Mouse (Mus musculus) gastrocnemius, adult 2 months (tissue): ENCODE results near the gene Abhd2. TPM values are rescaled to one million over a fixed set of nuclear protein-coding genes. Genes with fewer than 3 reads are reported as not detected.
A peak's percentile ranks its signal among the peaks of the same experiment; 100 is the strongest.

Source experiments
- DNase-seq: peaks from one replicate; pipeline ENCODE4 v3.0.0; 2022
- H3K27ac ChIP-seq: fragments of 200-600 bp; 2 replicates; pipeline ENCODE4 v1.8.1; 2022; ENCODE audit warnings: mild to moderate bottlenecking
- H3K4me3 ChIP-seq: fragments of 200-600 bp; 2 replicates; pipeline ENCODE4 v1.8.1; 2022; ENCODE audit warnings: mild to moderate bottlenecking, moderate library complexity
- CTCF ChIP-seq: fragments of 200-600 bp; IDR thresholded peaks from 2 replicates; pipeline ENCODE4 v1.8.1; 2022; ENCODE audit warnings: antibody characterized with exemption, mild to moderate bottlenecking, moderate library complexity
- intact Hi-C: fragments of 180-260 bp; cut with DNase I; formaldehyde crosslinking; loops from one replicate; pipeline ENCODE4 v1.15.1; 2025
- total RNA-seq, 2 experiments: library from RNA; stranded (reverse); gene quantifications; 2 replicates each; pipeline ENCODE4 v1.2.3; 2021

Gene Abhd2
- total RNA-seq, 2 experiments from 2014 or later: 4.3 to 6.4 TPM

- intact Hi-C loops: no loop called here
- TF ChIP-seq CTCF: no peak
- Histone ChIP-seq H3K27ac (no peak overlapping the region), H3K4me3 (no peak overlapping the region)
- no peak for DNase-seq
These were observed 55.8 kb downstream of the Abhd2 start for GRCm38 (mm10) chr7:79328769-79329168.

- no peak for TF ChIP-seq CTCF
- DNase-seq: no peak
- no peak overlapping the region for H3K4me3 ChIP-seq
- intact Hi-C loops: no loop called here
- no peak overlapping the region for H3K27ac ChIP-seq
These were observed 58.2 kb downstream of the Abhd2 start for GRCm38 (mm10) chr7:79331197-79331596.

DNA sequence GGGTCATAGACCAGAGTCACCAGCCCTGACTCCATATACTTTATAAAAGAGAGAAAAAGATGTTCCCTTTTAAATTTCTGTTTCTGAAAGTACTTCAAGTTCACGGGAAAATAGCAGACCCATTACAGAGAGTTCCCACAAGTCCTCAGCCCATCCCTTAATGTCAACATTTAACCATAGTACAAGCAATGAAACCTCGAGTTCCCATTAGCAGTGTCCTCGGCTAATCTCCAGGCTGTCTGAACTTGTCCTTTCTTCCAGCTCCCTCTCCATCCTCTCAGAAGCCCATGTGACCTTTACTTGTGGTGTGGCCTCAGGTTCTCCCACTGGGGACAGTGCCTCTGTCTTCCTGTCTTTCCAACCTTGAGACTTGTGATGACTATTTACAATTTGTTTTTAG, 60.4 kb downstream of the Abhd2 start:
- no peak for TF ChIP-seq CTCF
- no peak for DNase-seq
- Histone ChIP-seq H3K4me3 (no peak overlapping the region), H3K27ac (no peak overlapping the region)
- intact Hi-C loops: no loop called here

GRCm38 (mm10) chr7:79336362-79336910, 63.4 kb downstream of the Abhd2 start:
- intact Hi-C loops: no loop called here
- Histone ChIP-seq H3K4me3 (no peak overlapping the region), H3K27ac (no peak overlapping the region)
- no peak for DNase-seq
- TF ChIP-seq CTCF: no peak

DNA sequence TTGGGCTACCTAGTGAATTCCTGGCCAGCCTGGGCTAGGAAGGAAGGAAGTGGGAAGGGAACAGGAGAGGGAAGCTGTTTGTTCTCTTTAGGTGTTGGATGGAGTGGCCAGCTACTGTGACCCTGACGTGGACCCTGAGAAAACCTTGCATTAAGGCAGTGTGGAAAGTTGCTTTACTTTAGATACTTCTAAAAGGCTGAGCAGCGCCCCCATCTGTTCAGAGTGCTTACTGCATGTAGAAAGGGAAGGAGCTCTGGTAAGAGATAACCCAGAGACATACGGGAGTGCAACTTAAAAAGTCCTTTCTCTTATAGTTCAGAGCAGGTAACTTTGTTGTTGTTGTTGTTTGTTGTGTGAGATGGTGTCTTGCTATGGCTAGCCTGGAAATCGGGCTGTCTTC, 72.9 kb downstream of the Abhd2 start:
- Histone ChIP-seq H3K4me3 (no peak overlapping the region), H3K27ac (no peak overlapping the region)
- peak; percentile 70 for TF ChIP-seq CTCF
- peak; percentile 43 for DNase-seq
- intact Hi-C loops: loop anchor here (5.0 kb wide), 1 partner anchor 204 kb away; no protein-coding TSS in a partner anchor

- DNase-seq: peak; percentile 24
- H3K27ac ChIP-seq: no peak overlapping the region
- H3K4me3 ChIP-seq: no peak overlapping the region
- intact Hi-C loops: loop anchor here (5.0 kb wide), 1 partner anchor 204 kb away; no protein-coding TSS in a partner anchor
- TF ChIP-seq CTCF: no peak
These were observed 73.6 kb downstream of the Abhd2 start for GRCm38 (mm10) chr7:79346555-79347075.

- H3K4me3 ChIP-seq: no peak overlapping the region
- no peak for DNase-seq
- TF ChIP-seq CTCF: peak; percentile 18; the same call in 1 of the 2 replicates
- H3K27ac ChIP-seq: peak overlapping the region; percentile 20; the same call in 1 of the 2 replicates
- intact Hi-C loops: loop anchor here (5.0 kb wide), 1 partner anchor 205 kb away; no protein-coding TSS in a partner anchor
These were observed 74.3 kb downstream of the Abhd2 start for GRCm38 (mm10) chr7:79347108-79347813.

DNA sequence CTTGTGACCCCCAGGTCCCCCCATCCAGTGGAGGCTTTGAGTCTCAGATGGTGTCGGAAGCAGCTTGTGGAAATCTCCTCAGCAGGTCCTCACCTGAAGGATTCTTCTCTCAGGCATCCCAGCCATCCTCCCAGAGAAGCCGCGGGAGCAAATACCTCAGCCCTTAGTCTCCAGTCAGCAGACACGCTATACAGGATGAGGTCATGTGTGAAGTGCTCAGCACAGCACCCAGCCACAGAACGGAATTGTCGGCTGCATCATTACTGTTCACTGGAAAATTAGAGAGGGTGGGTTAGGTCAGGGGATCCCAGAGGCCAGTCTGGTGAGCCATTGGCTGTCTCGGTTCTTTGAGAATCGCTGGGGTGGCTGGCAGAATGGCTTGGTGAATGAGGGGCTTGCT, 75.8 kb downstream of the Abhd2 start:
- no peak overlapping the region for H3K27ac ChIP-seq
- no peak for DNase-seq
- intact Hi-C loops: loop anchor here (1.0 to 5.0 kb wide), 3 partner anchors 103 to 425 kb away; no protein-coding TSS in a partner anchor
- no peak overlapping the region for H3K4me3 ChIP-seq
- no peak for TF ChIP-seq CTCF

DNA sequence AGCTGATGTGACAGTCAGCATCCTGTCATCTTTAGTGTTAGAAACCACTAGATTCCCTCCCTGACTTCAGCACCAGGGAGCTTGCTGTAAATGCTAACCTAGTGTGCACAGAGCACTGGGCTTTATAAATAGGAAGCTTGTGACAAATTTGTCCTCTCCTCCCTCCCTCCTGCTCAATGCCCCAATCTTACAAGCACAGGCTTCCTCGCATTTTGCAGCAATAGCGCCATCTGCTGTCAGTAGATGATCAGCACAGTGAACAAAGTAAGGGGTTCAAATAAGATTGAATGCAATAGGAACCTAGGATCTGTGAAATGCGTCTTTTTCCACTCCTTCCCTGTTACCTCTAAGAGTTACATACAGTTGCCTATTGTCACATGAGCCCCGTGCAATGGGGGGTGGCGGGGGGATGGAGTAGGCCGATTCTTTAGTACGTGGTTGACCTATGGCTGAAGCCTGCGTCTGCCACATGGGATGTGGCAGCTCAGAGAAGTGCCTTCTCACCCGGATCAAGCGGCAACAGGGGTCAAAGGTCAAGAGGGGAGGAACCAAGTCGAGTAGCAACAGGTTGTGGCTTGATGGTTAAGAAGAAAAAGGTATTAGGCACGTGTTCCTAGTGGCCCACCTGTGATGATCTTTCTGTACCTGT, 76.9 kb downstream of the Abhd2 start:
- Histone ChIP-seq H3K27ac (peak overlapping the region; percentile 48), H3K4me3 (no peak overlapping the region)
- peak; percentile 71 for DNase-seq
- intact Hi-C loops: loop anchor here (1.0 to 5.0 kb wide), 3 partner anchors 104 to 426 kb away; no protein-coding TSS in a partner anchor
- peak; percentile 93 for TF ChIP-seq CTCF

DNA sequence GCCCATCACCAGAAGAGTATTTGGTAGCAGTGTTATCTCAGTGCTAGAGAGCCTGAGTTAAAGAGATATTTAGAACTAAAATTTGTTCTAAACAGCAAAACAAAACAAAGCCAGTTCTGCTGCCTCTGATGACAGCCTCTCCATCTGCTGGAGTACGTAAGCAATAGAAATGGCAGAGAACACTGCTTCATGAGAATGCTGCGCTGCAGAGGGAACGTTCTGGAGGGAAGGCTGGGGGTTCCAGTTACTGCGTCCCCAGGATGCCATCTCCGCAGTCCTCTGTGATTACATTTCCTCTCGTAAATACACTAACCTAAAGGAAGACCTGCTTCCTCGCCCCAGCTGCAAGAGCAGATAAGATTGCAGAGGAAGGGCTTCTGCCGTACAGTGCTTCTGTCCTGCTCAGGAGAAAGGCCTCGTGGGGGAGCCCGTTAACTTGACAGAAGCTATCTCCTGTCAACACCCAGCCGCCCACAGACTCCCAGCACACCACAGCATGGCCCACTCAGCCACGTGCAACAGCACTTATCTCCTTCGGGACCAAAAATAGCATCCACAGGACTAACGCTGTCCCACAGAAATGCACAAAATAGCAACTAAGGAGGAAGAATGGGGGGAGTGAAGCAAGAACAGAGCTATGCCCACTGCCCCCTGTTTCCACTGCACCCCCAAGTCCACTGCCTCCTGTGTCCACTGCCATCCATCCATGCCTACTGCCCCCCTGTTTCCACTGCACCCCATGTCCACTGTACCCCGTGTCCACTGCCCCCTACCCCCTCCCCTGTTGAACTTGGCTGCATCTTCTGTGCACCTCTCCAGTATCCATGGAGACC, 85.6 kb downstream of the Abhd2 start:
- TF ChIP-seq CTCF: no peak
- intact Hi-C loops: no loop called here
- Histone ChIP-seq H3K4me3 (no peak overlapping the region), H3K27ac (no peak overlapping the region)
- DNase-seq: no peak

DNA sequence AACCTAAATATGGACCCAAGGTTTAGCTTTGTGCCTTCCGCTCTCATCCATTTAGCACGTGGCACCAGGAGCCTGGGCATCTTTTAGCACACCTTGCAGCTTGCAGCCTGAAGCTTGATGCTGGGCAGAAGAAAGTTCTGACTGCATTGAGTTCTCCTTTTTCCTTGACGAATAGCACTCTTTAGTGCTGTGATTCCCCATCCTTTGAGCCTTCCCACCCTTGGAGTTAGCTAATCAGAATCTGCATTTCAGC, 86.1 kb downstream of the Abhd2 start:
- H3K4me3 ChIP-seq: no peak overlapping the region
- H3K27ac ChIP-seq: no peak overlapping the region
- intact Hi-C loops: no loop called here
- TF ChIP-seq CTCF: no peak
- no peak for DNase-seq

DNA sequence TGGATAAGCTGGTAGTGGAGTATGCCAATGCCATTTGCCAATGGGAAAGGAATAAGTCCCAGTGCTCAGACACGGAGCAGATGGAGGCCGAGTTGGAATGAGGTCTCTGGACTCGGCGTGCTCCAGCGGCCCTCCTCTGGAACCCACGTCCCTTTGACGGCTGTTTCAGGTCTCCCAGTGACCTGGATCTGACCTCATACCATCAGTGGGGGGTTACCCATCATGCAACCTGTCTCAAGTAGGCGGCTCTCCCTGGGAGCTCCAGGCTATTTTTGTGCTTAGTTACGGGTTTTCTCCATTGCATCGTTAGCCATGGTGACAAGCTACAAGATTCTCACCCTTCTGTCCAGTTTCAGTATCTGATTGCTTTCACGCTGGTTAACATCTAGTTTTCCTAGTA, 87.1 kb downstream of the Abhd2 start:
- intact Hi-C loops: no loop called here
- no peak overlapping the region for H3K4me3 ChIP-seq
- no peak overlapping the region for H3K27ac ChIP-seq
- no peak for TF ChIP-seq CTCF
- no peak for DNase-seq

DNA sequence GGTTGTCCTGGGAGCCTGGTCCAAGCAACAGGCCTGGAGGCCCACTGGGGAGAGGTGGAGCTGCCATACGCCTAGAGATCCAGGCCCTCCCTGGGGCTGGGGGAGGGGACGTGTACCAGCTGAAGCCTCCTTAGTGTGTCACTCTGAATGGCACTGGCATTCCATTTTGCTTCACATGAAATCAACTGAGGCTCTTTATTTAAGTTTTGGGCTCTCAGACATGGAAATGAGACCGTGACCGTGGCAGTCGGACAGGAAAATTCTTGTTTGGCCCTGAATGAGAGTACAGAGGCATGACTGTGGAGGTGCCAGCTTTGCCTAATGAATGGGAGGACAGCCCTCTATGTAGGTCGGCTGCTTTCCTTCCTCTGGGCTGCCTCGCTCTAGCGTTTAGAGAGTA, 89.2 kb downstream of the Abhd2 start:
- DNase-seq: no peak
- intact Hi-C loops: no loop called here
- no peak overlapping the region for H3K27ac ChIP-seq
- H3K4me3 ChIP-seq: no peak overlapping the region
- TF ChIP-seq CTCF: no peak
